Mouse (Mus musculus) inflammation-experienced regulatory T-cells, adult 6 months (primary cell): Measurements from ENCODE around the gene C1qtnf4. TPM values are rescaled to one million over a fixed set of nuclear protein-coding genes. Genes with fewer than 3 reads are reported as not detected.

Experiments
- ATAC-seq: one replicate; pipeline ENCODE4 v1.8.0; 2017
- polyA plus RNA-seq, 3 experiments: library from polyadenylated mRNA; unstranded; fragments of 100-300 nt; shearing (Covaris generic); gene quantifications; one replicate each; pipeline ENCODE4 v1.2.1; 2017

The C1qtnf4 gene
- 1 to 10 TPM in 2 of 3 experiments, under 1 TPM in 1; 0.65 to 1.7 (median 1.2) TPM for polyA plus RNA-seq

DNA sequence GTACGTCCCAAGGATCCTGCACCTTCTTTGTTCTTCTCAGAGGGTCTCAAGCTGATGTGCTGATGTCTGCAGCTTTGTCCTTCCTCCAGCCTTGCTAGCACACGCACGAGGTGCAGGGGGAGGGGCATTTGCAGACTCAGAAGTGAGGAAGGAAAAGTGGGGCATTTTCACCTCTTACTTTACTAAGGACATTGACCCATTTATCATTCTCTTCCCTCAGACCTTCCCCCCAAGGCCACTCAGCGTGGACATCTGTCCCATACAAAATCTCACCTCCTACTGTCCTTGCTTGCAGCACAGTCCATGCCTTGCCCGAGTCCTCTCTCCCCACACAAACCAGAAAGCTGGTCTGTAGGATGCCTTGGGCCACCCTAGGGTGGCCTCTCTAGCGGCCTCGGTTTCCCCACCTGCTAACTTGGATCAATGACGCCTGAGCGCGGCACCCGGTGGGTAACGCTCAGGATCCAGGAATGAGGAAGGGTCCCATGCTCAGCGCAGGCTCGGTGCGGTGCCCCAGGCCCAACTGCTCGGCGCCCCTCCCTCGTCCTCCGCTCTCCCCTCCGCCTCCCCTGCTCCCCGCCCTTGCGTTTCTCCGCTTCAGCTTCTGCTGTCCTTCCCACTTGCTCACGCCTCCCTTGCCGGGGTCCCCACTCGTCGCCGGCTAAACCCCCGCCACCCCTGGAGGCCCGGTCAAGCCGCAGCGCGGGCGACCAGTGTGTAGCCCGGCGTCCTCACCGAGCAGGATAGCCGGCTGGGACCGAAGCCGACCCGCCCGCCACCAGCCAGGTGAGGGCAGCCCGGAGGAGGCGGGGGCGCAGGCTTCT is at the start of gene C1qtnf4:
Gene C1qtnf4 (plus strand): TSS at position 643 of the 824 bp plus-strand sequence.
- no peak for ATAC-seq

DNA sequence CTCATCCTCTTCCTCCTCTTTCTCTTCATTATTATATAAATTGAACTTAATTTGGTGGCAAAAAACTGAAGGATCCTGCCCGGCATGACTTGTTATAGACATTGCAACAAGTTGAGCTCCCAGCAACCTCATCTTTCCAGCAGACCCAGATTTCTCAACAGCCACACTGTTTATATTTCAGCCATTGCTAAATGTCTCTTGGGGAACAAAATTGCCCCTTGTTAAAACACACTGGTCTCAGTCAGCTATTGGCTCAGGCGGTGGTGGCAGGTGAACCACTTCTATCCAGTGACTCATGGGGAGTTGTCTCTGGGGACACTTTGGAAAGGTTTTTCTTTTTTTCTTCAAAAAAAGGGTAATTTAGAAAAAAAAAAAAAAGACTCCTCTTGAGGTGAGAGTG is 47.0 kb upstream of the C1qtnf4 start:
- no peak for ATAC-seq

DNA sequence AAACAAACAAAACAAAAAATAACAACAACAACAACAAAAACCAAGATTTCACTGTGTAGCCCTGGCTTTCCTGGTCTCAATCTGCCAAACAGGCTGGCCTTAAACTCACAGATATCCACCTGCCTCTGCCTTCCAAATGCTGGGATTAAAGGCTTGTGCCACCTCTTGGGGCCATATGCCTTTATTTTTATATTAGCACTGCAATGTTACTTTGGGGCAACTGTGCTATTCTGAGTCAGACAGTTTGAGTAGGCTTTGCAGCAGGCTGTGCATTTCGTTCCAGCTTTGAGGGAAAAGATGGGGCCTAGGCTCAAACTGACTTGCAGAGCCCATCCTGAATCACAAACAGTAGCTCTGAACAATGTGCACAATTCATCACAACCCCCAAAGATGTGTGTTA is 42.0 kb upstream of the C1qtnf4 start:
- no peak for ATAC-seq

DNA sequence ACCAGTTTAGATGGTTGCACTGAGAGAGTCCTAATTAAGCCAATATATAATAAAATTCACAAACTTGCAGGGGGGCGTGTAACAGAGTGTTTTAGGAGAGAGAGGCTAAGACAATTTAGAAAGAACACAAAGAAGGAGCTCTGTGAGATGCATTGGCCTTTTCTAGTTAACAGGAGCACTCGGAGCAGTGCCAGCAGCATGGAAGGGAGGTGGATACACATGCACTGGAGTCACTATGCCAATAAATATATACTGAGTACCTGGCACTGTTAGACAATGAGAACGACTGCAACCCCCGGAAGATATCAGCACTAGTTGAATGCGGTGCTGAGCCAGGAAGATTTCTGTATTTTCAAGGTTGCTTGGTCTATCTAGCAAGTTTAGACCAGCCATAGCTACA is 41.4 kb upstream of the C1qtnf4 start:
- ATAC-seq: no peak

DNA sequence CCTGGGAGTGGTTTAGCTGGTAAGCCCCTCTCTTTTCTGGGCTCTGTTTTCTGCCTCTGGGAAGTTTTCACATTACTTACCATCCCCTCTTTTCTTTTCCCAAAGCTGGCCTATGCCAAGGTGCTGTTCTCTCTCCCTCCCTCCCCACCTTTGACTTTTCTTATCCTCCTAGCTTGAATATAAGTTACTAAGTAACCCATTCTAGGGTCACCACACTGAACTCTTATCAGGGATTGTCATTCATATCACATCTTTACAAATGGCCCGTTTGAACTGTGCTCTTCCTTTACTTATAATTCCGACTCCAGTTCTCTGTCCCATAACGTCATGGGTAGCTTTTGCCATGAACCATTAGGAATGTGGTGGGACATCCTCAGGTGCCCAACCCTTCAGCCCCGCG is 40.4 kb upstream of the C1qtnf4 start:
- no peak for ATAC-seq

DNA sequence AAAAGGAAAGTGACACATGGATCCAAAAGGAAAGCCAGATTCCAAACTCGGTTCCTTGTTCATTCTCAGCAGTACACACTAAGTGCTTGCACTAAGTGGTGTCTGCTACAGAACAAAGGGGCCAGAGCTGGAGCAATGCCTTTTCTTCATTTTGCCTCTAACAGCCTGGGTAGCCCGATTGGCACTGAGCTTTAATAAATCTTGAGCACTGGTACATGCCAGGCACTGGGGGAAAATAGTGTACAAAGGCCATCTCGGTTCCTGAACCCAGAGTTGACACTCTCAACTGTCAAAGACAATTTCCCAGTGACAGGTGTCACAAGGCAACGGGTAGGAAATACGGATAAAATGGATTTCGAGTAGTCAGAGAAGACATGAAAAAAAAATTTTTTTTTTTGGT is 39.5 kb upstream of the C1qtnf4 start:
- ATAC-seq: no peak

DNA sequence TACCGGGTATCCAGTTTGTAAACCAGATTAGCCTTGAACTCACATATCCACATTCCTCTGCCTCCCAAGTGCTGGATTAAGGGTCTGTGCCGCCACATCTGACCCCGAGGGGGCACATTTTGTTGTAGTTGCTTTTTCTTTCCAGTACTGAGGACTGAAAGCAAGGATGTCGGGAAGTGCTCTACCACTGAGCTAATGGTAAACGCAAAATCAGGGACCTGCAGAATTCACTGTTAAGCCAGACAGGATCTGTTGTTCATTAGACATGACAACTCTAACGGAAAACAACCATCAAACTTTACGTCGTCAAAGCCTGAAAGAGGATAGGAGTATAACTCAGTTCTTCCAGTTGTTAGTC is 39.1 kb upstream of the C1qtnf4 start:
- ATAC-seq: peak; percentile 69

DNA sequence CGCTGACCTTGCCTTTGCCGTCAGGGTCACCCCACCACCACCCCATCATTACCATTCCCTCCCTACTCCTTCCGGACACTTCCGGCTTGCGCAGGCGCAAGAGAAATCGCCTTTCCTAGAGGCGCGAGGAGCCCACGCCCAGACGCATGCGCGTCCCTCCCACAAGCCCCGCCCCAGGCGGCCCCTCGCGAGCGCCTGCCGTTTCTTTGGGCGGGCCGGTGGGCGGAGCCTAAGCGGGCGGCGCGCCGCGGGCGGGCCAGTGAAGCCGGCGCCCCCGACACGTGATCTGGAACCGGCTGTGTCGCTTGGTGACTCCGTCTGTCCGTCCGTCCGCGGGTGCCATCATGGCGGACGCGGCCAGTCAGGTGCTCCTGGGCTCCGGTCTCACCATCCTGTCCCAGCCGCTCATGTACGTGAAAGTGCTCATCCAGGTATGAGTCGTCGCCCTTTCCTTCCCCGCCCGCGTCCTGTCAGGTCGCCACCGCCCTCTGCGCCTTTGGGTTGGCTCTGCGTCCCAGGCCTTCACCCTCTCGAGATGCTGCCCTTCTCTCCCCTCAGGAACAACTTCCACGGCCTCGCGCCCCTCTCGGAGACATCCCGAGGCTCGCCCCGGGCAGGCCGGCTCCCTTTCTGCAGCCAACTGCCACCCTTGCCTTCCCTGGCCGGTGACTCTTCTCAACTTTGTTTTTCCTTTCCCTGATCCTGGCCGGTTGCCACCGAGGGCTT is 38.5 kb upstream of the C1qtnf4 start, which contains the start of gene Mtch2:
Gene Mtch2 (plus strand): TSS at position 201 of the 726 bp plus-strand sequence.
- ATAC-seq: peak; percentile 88

DNA sequence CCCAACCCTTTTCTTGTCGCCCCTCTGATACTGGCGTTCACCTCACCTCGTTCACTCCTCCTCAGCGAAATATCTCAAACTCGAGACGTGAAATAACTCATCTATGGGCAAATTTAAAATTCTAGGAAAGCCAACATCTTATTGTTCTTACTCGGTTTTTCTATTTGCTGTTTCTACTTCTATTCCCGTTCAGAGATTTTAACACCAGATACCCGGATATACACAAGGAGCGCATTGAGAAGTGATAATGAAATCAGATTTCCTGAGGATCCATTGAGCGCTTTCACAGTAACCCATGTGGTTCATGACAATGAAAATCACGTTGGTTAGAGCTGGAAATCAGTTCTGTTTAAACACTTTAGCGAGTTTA is 38.0 kb upstream of the C1qtnf4 start:
- ATAC-seq: no peak

DNA sequence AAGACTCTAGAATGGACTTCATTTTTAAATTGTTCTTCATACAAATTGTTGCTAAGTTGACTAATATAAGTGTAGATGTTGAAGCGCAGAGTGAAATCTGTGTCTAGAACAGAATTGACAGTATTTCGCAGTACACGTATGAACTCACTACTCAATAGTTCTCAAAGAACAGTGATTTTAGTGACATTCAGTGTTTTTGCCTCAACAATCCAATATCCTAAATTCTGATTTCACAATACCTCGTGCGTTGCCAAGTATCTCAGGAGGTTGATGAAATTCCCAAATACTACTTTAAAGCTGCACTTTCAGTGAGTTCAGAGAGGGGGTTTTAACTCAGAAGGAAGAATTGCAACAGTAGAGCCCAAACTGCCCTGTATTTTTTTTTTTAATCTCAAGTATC is 37.3 kb upstream of the C1qtnf4 start:
- no peak for ATAC-seq

DNA sequence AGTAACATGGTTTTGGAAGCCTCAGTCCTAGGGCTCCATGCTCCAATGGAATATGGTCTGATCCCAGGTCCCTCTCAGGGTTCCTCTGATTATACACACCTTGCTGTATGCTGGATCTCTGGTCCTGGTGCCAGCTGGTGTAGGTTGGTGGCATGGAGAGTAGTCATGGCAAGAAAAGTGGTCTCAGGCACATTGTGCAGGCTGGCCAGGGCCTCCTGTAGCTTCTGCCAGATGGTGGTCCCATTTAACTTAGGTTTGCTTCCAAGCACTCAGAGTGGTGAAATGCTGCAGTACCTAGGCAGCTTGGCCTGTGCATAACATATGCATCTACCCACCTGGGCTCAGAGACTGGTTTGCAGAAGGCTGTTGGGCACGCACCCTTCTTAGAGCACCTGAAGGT is 35.3 kb upstream of the C1qtnf4 start:
- ATAC-seq: no peak

DNA sequence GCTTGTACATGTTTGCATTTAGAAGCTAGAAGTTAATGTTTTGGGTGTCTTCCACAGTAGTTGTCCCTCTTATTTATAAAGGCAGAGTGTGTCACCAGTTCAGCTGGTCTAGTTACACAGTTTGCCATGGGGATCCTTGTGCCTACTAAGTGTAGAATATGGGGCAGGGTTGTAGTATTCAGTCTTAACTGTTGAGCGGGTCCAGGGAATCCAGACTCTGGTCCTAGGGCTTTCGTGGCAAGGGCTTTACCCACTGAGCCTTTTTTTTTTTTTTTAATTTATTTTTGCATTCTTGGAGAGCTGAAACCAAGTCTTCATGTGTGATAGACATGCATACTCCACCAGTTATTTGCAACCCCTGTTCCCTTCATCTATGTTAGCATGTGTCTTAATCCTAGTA is 24.2 kb upstream of the C1qtnf4 start:
- no peak for ATAC-seq

DNA sequence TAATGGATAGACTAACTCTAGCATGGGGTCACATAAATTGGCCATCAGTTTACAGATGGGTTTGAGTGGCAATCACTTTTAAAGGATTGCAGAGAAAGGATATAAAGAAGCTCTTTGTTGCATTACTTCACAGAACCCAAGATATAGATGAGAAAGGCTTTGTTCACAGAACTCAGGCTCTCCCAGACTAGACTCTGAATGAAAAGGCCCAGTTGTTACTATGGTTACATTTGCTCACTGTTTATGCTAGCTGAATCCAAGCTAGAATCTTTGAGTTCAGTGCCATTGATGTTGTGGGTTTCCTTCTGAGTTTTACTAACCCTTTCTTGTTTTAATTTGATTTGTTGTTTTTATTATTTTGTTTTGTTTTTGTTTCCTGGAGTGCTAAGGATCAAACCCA is 21.5 kb upstream of the C1qtnf4 start:
- no peak for ATAC-seq

DNA sequence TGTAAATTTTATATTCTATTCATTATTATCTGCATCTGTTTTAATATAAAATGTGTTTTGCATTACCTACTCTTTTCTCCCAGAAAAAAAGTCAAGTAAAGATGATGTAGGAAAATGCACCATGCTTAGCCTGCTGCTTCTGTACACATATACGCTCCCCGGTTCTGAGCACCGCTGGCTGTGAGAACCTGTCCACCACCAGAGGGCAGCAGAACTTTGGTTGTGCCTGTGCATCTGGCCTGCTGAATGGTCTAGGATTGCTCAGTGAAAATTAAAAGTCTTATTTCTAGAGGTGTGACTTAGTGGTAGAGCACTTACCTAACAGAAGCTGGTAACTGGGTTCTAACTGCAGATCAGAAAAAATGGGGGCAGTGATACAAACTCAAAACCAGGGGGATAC is 19.1 kb upstream of the C1qtnf4 start:
- ATAC-seq: peak; percentile 72

DNA sequence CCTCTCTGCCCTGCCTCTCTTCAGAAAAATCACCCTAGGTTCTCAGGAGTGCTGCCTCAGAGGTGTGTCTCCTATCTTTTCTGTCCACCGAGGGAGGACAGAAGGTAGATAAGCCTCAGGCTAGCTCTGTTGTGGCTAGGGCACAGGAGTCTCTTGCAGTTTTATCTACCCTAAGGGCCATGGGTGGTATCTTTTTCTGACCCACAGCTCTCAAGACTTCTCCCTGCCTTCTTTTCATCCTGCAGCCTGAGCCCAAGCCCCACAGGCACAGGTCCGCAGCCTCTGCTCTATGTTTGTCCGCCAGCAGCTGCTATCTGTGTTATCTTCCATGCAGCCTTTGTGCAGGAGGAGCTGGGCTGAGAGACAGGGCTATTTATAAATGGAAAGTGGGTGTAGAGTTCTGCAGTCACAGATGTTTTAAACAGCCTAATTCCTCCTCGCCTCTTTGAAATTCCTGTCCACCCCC is 15.5 kb upstream of the C1qtnf4 start:
- no peak for ATAC-seq

DNA sequence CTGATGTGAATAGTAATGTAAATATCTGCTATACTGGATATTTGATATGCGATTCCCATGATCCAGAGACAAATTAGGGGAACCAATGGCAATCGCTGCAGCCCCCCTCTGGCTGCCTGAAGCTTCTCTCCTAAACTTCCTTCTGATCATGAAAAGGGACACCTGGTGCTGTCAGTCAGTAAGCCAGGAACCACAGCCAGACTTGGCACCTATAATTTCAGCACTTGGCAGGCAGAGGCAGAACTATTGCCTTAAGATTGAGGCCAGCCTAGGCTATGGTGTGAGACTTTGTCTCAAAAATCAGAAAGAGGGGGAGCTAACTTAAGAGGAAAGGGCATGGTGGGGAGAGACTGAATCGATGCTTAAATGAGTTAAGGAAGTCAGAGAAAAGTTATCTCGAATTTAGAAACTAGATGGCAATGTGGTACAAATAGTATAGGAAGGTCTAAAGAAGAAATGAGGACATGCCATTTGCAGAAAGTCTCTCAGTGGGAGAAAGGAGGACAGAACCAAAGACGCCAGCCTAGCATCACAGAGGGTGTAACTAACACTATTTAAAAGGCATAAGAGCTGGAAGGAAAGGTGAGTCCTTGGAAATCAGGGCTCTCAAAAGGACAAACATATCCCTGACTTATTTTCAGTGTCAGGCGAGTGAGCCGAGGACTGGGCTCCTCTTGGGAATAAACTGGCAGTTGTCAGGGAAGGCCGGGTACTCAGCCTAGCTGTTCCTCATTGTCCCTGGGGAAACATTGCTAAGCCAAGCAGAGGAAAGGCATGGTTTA is 14.3 kb upstream of the C1qtnf4 start:
- ATAC-seq: no peak

DNA sequence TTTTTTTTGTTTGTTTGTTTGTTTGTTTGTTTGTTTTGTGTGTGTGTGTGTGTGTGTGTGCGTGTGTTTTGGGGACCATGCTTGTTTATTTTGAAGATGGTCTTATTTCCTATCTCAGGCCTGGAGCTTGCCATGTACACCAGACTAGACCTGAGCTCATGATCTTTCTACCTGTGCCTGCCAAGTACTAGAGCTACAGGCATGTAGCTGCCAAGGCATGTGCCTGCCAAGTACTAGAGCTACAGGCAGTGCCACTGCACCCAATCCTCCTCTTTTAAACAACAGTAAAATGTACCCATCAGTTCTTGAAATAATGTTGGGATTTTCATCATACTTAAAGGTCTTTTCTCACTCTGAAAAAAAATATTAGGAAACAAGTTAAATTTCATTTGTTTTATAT is 11.6 kb upstream of the C1qtnf4 start:
- ATAC-seq: no peak

DNA sequence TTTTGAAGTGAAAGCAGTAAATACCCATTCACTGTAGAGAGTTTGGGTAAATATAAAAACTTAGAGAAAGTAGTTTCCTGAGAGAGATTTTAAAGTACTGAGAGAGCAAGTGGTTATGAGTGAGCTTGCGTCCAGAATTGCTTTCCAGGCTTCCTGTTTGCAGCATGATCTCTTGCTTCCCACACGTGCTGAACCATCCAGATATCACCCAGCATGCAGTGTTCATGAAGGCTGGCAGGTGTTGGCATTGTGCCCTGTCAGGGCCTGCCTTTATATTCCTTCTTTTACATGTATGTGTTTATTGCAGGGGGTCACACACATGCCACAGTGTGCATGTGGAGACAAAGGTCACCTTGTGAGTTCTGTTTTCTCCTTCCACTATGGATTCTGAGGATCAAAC is 10.4 kb upstream of the C1qtnf4 start:
- ATAC-seq: no peak

DNA sequence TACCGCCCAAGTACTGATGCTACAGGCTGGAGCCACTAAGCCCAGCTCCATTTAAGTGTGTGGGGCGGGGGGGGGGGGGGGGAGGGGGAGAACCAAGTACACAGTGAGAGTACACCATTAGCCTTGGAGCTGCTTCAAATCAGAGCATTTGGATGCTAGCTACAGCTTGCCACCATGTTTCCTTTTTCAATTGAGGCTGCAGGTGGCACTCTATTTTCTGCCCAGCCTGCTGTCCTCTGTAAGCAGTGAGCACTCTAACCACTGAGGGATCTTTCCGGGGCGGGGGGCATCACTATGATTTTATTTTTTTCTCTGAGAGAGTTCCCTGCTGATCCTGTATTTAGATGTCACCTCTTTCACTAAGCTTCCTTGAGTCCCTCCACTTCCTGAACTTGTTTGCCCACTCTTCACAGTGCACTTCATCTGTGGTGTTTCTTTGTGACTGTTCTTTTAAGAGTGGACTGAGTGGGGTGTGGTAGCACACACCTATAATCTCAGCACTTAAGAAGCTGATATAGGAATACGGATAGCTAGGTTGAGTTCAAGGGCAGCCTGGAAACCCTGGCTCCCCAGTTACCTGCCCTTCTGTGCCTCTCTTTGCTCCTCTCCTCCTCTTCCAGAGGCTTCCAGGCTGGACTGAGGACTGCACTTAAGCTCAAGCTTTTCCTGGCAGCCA is 7.9 kb upstream of the C1qtnf4 start:
- no peak for ATAC-seq

DNA sequence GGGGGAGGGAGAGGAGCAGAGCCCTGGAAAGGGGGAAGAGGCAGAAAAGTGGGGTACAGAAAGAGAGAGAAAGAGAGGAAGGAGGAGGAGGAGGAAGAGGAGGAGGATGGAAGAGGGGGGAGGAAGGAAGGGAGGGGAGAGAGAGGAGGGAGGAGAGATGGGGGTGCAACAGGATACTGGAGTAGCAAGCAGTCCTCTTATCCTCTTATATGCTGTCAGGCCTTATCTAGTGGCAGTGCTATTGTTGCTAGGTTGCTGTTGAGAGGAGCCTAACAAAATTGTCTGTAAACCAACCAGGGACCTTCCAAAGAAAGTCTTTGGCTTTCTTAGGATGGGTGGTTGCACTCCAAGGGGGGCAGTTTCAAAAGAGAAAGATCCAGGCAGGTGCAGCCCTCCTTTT is 6.2 kb upstream of the C1qtnf4 start:
- no peak for ATAC-seq

DNA sequence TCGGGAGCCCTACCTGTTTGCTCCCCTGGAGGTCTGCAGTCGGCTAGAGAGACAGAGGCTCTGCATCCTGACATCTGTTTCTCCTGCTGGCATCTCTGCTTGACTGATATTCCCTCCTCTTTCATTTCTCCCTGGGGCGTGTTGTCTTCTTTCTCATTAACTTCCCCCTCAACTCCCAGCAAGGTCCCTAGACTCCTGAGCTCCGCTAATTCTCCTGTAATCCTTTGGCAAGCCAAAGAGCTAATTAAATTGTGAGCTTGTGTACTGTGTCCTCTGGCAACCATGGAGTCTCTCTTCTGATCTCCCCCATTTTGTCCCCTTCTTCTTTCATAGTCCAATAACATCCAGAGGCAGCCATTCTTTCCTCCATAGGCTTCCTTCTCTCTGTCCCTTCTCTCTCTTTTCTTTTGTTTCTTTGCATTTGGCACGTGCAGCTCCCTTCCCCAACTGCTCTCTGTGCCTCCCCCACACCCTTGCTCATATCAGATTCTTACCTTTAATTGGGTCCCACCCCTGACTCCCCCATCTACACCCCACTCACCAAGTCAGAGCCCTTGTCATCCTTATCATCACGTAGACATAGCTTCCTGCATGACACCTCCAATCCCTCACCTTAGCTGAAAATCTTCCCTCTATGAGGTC is 5.4 kb upstream of the C1qtnf4 start:
- ATAC-seq: no peak

DNA sequence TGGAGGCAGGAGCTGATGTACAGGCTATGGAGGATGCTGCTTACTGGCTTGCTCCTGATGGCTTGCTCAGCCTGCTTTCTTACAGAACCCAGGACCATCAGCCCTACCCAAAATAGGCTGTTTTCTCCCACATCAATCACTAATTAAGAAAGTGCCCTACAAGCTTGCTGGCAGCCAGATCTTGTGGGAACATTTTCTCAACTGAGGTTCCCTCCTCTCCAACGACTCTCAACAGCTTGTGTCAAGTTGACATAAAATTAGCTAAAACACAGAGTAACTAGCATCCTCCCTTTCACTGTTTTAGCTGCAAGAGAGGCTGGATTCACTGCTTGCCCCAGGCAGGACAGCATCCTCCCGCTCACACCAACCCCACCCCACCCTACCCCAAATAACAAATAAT is 3.8 kb upstream of the C1qtnf4 start:
- ATAC-seq: no peak
